Mouse (Mus musculus) kidney, embryonic 16.5 days (tissue): ENCODE measurements around the gene Prpf18. TPM values are rescaled to one million over a fixed set of nuclear protein-coding genes. Genes with fewer than 3 reads are reported as not detected.

Experiments
- ATAC-seq: fragments of 200-750 bp; cut with Nextera tagmentation; 2 replicates; pipeline ENCODE4 v1.8.0; 2017; ENCODE audit warnings: moderate TSS enrichment; ENCODE audit not compliant: low FRiP score, low TSS enrichment
- H3K27ac ChIP-seq: fragments of 300-500 bp; sonication (generic); 2 replicates; pipeline ENCODE4 v1.5.1; 2014; ENCODE audit warnings: low read length
- H3K27me3 ChIP-seq: fragments of 300-500 bp; sonication (generic); 2 replicates; pipeline ENCODE4 v1.6.1; 2014; ENCODE audit warnings: low read length, control low read depth, mixed read lengths; ENCODE audit not compliant: insufficient read depth
- H3K36me3 ChIP-seq: fragments of 300-500 bp; sonication (generic); 2 replicates; pipeline ENCODE4 v1.6.1; 2014; ENCODE audit warnings: low read length, control low read depth, mixed read lengths; ENCODE audit not compliant: insufficient read depth
- H3K4me1 ChIP-seq: fragments of 300-500 bp; sonication (generic); 2 replicates; pipeline ENCODE4 v1.6.1; 2014; ENCODE audit warnings: low read length, control low read depth, mixed read lengths; ENCODE audit not compliant: insufficient read depth
- H3K4me2 ChIP-seq: fragments of 300-500 bp; sonication (generic); replicated peaks from 2 replicates; pipeline ENCODE4 v1.6.1; 2014; ENCODE audit warnings: low read depth, low read length
- H3K4me3 ChIP-seq: fragments of 300-500 bp; sonication (generic); 2 replicates; pipeline ENCODE4 v1.5.1; 2014; ENCODE audit warnings: mild to moderate bottlenecking, low read length
- H3K9ac ChIP-seq: fragments of 300-500 bp; sonication (generic); replicated peaks from 2 replicates; pipeline ENCODE4 v1.6.1; 2014; ENCODE audit warnings: low read length
- H3K9me3 ChIP-seq: fragments of 300-500 bp; sonication (generic); 2 replicates; pipeline ENCODE4 v1.6.1; 2016; ENCODE audit warnings: low read length, control low read depth
- WGBS: fragments of 180-500 bp; shearing (Covaris S2); extraction: QIAGEN DNeasy Blood & Tissue Kit; methylation state at CpG from one replicate; pipeline ENCODE4 v1.1.7; 2014; 5-methylcytosine and 5-hydroxymethylcytosine counted together
- polyA plus RNA-seq: library from polyadenylated mRNA; unstranded; fragments of >200 nt; fragmentation: Nextera tagmentation; extraction: Ambion mirVana; gene quantifications from 2 replicates; pipeline ENCODE4 v1.2.1, GENCODE M21; 2015

Prpf18 gene
- polyA plus RNA-seq: 39.5 and 40.1 TPM in 2 replicates

DNA sequence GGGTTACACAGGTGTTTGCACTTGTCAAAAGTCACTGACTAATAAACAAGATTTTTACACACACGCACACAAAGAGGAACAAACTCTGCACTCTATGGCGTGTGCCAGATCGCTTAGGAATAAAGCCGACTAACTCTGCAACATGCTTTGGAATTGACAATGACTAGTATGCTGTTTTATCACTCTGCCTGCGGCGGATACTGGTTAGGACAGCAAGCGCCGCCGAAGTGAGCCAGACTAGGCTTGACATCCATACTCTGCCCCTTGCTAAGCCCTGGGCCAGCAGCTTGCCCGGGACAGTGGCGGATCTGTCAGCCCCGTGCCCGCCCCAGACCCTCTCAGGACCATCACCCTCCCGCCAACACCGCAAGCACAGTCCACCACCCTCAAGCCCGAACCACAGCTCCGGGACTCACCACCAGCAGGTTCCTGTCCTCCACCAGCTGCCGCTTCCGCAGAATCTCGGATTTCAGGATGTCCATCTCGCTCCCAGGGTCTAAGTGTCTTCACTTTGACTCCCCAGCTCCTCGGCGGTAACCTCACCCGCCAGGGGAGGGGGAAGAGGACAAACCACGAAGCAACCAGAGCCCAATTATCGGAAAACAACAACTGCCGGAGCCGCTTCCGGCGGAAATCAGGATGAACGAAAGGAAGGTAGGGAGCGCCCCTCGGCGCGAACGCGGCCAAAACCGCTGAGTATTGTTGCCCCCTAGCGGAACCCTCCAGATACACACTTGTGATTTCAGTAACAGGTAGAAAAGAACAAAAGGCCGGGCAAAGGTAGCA is at the start of gene Prpf18:
TSS of gene Prpf18 (minus strand) at position 614 of the 786 bp plus-strand sequence.
- peak within 1 kb of the TSS; percentile 78 for H3K27ac ChIP-seq
- 1% methylated on average over 40 of the region's 40 CpGs for WGBS
- H3K27me3 ChIP-seq: no peaks in the 10 kb centered on the region
- peak; percentile 93 for ATAC-seq
- no peaks in the 10 kb centered on the region for H3K9me3 ChIP-seq
- peak within 1 kb of the TSS; percentile 98 for H3K4me3 ChIP-seq
- peaks cover 10% of the 10 kb centered on the region for H3K4me1 ChIP-seq
- peak within 1 kb of the TSS; percentile 71 for H3K4me2 ChIP-seq
- peaks cover 5% of the 10 kb centered on the region; the same call in 1 of the 2 replicates for H3K36me3 ChIP-seq
- peak within 1 kb of the TSS; percentile 94 for H3K9ac ChIP-seq

DNA sequence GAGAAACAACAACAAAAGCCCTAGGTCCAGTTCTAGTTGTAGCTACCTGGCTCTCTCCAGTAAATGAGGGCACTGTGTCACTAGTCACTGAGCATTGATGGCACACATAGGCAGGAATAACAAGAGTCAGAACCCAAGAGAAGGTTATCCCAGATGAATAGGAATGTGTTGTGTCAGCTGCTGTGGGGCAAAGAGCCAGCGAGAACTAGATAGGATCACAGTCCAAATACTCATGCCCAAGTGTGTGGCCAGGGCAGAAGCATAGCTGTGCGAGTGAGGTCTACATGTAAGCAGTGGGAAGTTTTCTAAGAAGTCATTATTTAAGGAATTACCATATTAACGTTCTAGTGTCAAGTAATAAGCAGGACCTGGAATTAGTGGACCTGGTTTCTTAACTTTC is 28.0 kb upstream of the Prpf18 start:
- Histone ChIP-seq H3K9ac (no peak overlapping the region), H3K27me3 (no peaks in the 10 kb centered on the region), H3K4me2 (no peak overlapping the region), H3K36me3 (no peaks in the 10 kb centered on the region), H3K4me3 (no peak overlapping the region), H3K27ac (no peak overlapping the region), H3K9me3 (no peaks in the 10 kb centered on the region), H3K4me1 (no peaks in the 10 kb centered on the region)
- 84% methylated on average over 3 of the region's 3 CpGs for WGBS
- ATAC-seq: no peak

DNA sequence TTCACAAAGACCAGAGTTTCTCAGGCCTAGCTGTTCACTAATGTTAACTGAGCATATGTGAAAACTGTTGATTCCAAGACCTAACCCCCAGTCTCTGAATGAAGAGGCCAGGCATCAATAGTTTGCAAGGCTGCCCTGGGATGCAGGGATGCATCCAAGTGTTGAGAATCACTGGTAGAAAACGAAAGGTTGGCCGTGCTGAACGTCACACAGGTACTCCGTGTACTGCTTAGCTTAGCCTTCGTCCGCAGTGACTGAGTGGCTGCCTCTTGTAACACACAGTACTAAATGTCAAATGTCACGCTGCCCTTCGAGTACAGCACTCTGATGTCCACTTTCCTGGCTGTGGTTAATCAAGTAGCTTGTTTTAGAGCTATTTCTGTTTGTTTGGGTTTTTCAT is 19.7 kb upstream of the Prpf18 start:
- no peaks in the 10 kb centered on the region for H3K27me3 ChIP-seq
- WGBS: 84% methylated on average over 8 of the region's 8 CpGs
- no peaks in the 10 kb centered on the region for H3K4me1 ChIP-seq
- H3K27ac ChIP-seq: no peak overlapping the region
- no peak overlapping the region for H3K9ac ChIP-seq
- H3K9me3 ChIP-seq: no peaks in the 10 kb centered on the region
- no peak overlapping the region for H3K4me2 ChIP-seq
- ATAC-seq: no peak
- H3K4me3 ChIP-seq: no peak overlapping the region
- H3K36me3 ChIP-seq: no peaks in the 10 kb centered on the region

DNA sequence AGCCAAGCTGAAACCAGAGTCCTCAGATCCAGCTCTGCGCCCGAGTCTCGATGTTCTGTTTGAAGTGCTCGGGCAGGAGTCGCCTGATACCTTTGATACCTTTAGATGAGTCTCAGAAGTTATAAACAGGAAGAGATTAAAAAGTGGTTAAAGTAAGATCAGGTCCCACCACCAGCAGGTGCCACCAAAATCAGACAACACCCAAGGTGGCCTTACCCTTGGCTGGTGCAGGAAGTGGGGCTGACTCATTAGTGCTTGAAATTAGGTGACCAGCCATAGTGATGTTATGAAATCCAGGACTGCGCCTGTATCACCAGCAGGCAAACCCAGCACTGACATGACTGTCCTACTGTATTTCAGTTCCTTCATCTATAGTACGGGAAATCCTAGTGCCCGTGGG is 17.8 kb upstream of the Prpf18 start:
- Histone ChIP-seq H3K27ac (no peak overlapping the region), H3K27me3 (no peaks in the 10 kb centered on the region), H3K4me3 (no peak overlapping the region), H3K36me3 (no peaks in the 10 kb centered on the region), H3K9ac (no peak overlapping the region), H3K4me2 (no peak overlapping the region), H3K4me1 (no peaks in the 10 kb centered on the region), H3K9me3 (no peaks in the 10 kb centered on the region)
- ATAC-seq: no peak
- WGBS: 84% methylated on average over 8 of the region's 8 CpGs

DNA sequence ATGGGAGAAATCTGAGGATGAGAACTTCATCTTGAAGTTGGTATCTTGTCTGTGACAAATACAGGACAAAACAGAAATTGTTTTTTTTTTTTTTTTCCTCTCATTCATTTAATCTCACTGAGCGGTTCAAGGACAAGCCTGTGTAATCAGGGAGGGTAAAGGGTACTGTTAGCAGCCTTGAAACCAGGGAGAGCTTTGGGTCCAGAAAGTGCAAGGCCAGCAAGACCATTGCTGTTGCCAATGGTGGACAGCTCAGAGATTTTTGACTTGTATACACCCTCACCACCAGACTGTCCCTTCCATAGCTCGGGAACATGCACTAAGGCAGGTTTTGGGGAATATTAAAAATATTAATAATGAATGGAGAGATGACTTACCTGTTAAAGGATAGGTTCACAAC is 16.7 kb upstream of the Prpf18 start:
- WGBS: 84% methylated on average over 2 of the region's 2 CpGs
- Histone ChIP-seq H3K4me1 (no peaks in the 10 kb centered on the region), H3K9me3 (no peaks in the 10 kb centered on the region), H3K27ac (no peak overlapping the region), H3K9ac (no peak overlapping the region), H3K36me3 (no peaks in the 10 kb centered on the region), H3K27me3 (no peaks in the 10 kb centered on the region), H3K4me3 (no peak overlapping the region), H3K4me2 (no peak overlapping the region)
- no peak for ATAC-seq

DNA sequence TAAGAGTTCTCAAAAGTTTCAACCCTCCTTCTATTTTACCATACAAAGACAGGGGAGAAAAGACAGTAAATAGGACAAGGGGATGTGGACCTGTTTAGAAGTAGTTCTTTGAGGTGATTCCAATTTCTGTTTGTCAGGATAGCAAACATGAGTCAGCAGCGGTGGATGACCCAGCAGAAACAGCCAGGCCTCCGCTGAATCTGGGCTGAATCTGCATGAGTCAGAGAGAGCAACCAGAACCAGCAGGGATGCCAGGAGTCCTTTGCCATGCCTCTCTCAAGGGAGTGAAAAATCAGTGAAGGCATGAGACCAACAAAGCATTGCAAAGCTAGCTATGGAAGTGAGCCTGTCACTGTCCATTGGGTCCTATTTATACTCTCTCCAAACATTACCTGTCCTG is 8.8 kb upstream of the Prpf18 start:
- Histone ChIP-seq H3K4me3 (no peak overlapping the region), H3K27ac (no peak overlapping the region), H3K4me1 (no peaks in the 10 kb centered on the region), H3K27me3 (no peaks in the 10 kb centered on the region), H3K9me3 (no peaks in the 10 kb centered on the region), H3K4me2 (no peak overlapping the region), H3K36me3 (no peaks in the 10 kb centered on the region), H3K9ac (no peak overlapping the region)
- WGBS: 82% methylated on average over 2 of the region's 2 CpGs
- ATAC-seq: no peak

DNA sequence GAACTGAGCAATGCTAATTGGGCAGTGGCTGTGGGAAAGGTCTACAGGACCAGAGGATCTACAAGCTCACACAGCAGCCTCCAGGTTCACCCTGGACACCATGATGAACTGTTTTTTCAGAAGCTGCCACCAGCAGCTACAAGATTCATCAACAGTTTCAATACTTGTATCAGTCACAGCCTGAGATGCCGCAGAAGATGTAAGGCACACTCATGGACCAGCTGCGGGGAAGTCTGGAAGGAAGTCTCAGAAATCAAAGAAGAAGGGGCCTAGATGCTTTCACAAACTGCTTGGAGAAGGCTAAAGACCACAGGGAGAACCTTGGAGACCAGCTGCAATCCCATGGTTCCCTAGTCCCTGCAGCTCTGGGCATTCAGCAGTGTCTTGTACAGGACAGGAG is 2.3 kb downstream of the Prpf18 start:
- ATAC-seq: no peak
- H3K4me3 ChIP-seq: no peak overlapping the region
- no peak overlapping the region for H3K4me2 ChIP-seq
- no peaks in the 10 kb centered on the region for H3K27me3 ChIP-seq
- no peak overlapping the region for H3K9ac ChIP-seq
- WGBS: 88% methylated on average over 2 of the region's 2 CpGs
- H3K36me3 ChIP-seq: peaks cover 17% of the 10 kb centered on the region
- no peaks in the 10 kb centered on the region for H3K9me3 ChIP-seq
- peaks cover 10% of the 10 kb centered on the region for H3K4me1 ChIP-seq
- H3K27ac ChIP-seq: no peak overlapping the region

DNA sequence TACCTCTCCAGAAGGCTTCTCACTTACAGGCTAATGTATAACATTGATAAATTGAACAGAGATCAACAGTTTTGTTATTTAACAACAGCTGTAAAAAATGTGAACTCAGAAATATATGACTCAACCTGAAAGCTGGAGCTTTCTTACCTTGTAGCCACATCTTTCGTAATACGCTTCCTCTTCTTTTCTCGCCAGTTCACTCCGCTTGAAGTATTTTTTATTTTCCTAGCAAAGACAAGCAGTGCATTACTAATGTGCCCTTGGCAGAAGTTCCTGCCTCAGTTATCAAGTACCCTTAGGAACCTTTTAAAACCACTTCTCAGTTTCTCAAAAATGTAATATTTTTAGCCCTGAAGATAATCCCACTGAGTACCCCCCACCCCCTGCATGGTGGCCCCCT is 3.8 kb downstream of the Prpf18 start:
- peaks cover 26% of the 10 kb centered on the region for H3K36me3 ChIP-seq
- no peaks in the 10 kb centered on the region for H3K9me3 ChIP-seq
- H3K27me3 ChIP-seq: no peaks in the 10 kb centered on the region
- H3K4me2 ChIP-seq: no peak overlapping the region
- WGBS: 91% methylated on average over 4 of the region's 4 CpGs
- ATAC-seq: no peak
- no peak overlapping the region for H3K4me3 ChIP-seq
- no peak overlapping the region for H3K27ac ChIP-seq
- no peak overlapping the region for H3K9ac ChIP-seq
- peaks cover 10% of the 10 kb centered on the region for H3K4me1 ChIP-seq

DNA sequence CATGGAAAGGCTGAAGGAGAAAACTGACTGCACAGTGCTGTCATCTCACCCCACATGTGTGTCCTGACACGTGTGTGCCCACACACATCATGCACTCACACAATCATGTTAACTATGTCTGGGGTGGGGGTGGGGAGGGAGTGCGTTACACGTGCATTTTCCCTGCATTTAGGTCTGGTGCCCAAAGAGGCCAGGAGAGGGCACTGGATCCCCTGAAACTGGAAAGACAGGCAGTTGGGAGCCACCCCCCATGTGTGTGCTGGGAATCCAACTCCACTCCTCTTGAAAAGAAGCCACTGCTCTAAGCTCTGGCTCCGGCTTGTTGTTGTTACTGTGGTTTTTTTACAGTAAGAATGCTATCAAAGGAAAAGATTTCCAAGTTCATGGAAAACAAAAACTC is 6.8 kb downstream of the Prpf18 start:
- H3K36me3 ChIP-seq: peaks cover 43% of the 10 kb centered on the region
- H3K27me3 ChIP-seq: no peaks in the 10 kb centered on the region

DNA sequence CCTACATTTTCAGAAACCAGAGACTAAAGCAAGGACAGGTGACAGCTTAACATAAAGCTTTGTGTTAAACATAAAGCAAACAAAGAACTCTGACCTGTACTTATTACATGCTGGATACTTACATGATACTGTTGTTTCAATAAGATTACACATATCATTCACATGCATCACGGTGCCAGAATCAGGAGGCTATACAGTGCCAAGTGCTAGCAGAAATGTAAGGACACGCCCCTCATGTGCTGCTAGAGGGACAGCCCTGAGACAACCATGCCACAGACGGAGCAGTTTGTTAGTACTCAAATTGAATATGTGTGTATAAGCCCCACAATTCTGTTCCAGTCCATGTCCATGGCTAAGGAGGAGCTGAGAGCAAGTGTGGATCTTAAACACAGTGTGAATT is 13.7 kb downstream of the Prpf18 start:
- ATAC-seq: no peak
- WGBS: 88% methylated on average over 3 of the region's 3 CpGs
- Histone ChIP-seq H3K4me1 (no peaks in the 10 kb centered on the region), H3K9me3 (no peaks in the 10 kb centered on the region), H3K27me3 (no peaks in the 10 kb centered on the region), H3K9ac (no peak overlapping the region), H3K36me3 (peaks cover 69% of the 10 kb centered on the region), H3K4me3 (no peak overlapping the region), H3K4me2 (no peak overlapping the region), H3K27ac (no peak overlapping the region)

More for the DNA sequence above, 6.8 kb downstream of the Prpf18 start:
- H3K4me1 ChIP-seq: no peaks in the 10 kb centered on the region; the same call in 1 of the 2 replicates
- WGBS: 76% methylated on average over 4 of the region's 4 CpGs
- H3K4me2 ChIP-seq: no peak overlapping the region
- no peak for ATAC-seq
- no peak overlapping the region for H3K4me3 ChIP-seq
- no peak overlapping the region for H3K27ac ChIP-seq
- H3K9me3 ChIP-seq: no peaks in the 10 kb centered on the region
- no peak overlapping the region for H3K9ac ChIP-seq
